Mouse (Mus musculus) C2C12 (cell line): ENCODE data around the gene Islr.

ENCODE experiments used
- CTCF ChIP-seq: IDR thresholded peaks from one replicate; pipeline ENCODE4 v1.5.1; 2011; ENCODE audit not compliant: control insufficient read depth, insufficient read depth, insufficient read length
- MAX ChIP-seq: IDR thresholded peaks from one replicate; pipeline ENCODE4 v1.6.1; 2011; ENCODE audit warnings: mild to moderate bottlenecking, control low read depth

DNA sequence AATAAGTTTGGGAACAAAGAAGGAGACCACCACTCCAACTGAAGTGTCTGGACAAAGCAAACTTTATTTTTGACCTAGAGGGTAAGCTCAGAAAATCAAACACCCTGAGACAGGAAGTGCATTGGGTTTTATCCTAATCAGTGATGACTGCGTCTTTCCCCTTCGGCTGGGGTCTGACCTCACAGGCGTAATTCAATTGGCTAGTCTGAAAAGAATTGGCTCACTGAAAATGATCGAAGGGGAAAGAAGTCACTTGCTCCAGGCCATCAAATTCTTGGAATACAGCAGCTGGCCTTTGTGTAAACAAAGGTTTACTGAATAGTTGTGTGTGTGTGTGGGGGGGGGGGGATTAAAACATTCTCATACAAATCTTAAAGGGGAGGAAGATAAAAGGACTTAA lies 78.3 kb downstream of the Islr start:
- no peak for TF ChIP-seq CTCF
- no peak for TF ChIP-seq MAX
